Mouse (Mus musculus) spleen, postnatal 14 days (tissue): ENCODE measurements around the gene Birc5.

ENCODE experiments used
- DNase-seq, 2 experiments: peaks; one replicate each; pipeline ENCODE4 v3.0.0; 2021 to 2022; ENCODE audit warnings: low spot score in 2 of 2

Birc5 gene

GRCm38 (mm10) chr11:117855360-117855759 is 6.3 kb downstream of the Birc5 start:
- no peak for DNase-seq

DNA sequence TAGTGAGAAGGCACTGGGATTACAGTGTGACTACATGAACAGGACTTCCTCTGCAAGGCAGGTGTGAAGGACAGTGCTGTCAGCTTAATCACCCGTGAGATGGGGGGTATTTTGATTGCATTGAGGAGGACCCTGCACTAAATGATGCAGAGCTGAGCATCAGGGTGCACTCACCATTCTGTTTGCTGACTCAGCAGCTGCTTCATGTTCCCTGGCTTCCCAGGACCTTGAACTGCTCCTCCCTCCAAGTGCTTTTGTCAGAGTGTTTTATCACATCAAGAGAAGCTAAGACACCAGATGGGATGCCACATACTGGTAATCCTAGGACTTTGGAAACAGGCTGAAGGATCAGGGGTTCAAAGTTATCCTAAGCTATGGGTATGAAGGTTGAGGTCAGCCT is 6.9 kb downstream of the Birc5 start:
- DNase-seq = no peak

GRCm38 (mm10) chr11:117857462-117857861 is 8.4 kb downstream of the Birc5 start:
- DNase-seq = no peak

DNA sequence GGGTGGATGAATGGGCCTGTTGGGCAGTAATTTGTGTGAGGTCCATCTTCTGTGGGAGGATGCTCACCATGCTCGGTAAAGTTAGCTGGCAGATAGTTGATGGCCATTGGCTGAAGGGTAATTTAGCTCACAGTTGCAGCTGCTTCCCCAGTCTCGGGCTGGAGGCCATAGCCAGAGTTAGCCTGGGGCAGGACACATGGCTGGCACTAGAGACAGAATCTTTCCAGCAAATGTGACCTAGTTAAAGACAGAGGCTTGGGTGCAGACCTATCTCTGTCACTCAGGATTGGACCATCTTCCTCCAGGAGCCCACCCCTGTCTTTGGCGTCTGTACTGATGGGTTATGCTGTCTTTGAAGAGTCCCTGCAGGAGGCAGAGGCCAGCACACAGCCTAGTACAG is 9.3 kb downstream of the Birc5 start:
- no peak for DNase-seq

- DNase-seq = no peak
These were observed 11.6 kb downstream of the Birc5 start, which contains the start of gene Tmem235 for GRCm38 (mm10) chr11:117860601-117861000. Gene Tmem235, plus strand, starts transcription at chr11:117860752.

DNA sequence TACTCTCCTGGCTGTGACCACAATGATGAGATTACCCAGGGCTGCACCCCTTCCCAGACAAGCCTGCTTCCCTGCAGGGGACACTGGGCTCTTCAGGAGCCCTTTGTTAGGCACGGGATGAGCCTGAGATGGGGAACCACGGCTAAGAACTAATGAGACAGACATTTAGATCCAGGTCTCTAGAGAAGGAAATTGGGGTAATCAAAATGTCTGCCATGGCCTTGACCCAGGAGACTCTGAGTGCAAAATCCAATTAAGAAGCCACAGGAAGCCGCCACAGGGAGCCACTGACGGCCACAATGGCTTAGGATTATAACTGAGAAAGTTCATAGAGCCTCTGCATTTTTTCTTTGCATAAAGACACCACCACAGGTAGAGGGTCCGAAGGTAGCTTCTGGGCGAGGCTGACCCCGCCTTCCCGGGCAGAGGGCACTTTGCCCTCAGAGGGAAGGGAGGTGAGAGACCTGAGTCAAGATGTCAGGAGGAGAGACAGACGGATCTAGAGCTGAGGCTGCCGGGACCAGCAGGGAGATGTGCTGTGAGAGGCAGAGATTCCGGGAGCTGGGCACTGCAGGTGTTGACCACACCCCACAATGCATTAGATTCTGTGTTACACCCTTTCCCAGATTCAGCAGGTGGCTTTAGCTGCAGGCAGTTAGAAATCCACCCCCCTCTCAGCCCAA is 14.3 kb downstream of the Birc5 start:
- DNase-seq = no peak

DNA sequence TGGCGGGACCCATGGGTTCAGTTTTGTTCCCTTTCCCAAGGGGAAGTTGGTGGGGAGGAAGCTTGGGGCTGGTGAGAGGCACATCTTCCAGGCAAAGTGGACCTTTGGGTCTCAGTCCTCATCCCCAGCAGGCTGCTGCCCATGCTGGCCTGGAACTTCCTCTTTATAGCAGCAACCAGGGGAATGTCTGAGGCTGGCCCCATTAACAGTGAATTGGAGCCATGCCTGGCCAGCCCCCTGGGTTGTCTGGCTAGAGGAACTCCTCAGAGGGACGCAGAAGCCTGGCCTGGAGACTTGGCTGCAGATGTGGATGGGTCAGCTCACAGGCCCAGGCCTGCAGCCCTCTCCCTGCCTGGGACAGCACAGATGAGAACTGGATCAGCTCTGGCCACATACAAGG is 15.8 kb downstream of the Birc5 start:
- DNase-seq = no peak

DNA sequence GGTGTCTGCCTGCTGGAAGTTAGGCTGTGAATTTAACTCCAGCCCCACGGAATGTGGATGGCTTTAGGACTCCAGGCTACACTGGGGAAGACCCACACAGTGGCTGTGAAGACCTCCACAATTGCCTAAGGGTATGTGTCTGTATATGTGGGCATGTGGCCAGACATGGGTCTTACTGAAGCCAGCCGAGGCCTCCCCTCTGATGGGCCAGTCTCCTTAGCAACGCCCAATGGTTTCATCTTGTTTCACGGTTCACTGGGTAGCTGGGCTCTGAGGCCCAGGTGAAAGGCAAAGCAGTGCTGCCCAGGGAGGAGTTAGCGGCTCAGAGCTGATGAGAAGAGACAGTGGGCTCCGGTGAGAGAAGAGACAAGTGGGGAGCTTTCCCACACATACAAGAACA is 16.9 kb downstream of the Birc5 start:
- no peak for DNase-seq

GRCm38 (mm10) chr11:117870688-117871365 is 21.8 kb downstream of the Birc5 start:
- DNase-seq = peak; percentile 44 to 64

- no peak for DNase-seq
These were observed 22.3 kb downstream of the Birc5 start for GRCm38 (mm10) chr11:117871376-117871775.

GRCm38 (mm10) chr11:117871911-117872584 is 23.0 kb downstream of the Birc5 start:
- peak; percentile 38 to 39 for DNase-seq

DNA sequence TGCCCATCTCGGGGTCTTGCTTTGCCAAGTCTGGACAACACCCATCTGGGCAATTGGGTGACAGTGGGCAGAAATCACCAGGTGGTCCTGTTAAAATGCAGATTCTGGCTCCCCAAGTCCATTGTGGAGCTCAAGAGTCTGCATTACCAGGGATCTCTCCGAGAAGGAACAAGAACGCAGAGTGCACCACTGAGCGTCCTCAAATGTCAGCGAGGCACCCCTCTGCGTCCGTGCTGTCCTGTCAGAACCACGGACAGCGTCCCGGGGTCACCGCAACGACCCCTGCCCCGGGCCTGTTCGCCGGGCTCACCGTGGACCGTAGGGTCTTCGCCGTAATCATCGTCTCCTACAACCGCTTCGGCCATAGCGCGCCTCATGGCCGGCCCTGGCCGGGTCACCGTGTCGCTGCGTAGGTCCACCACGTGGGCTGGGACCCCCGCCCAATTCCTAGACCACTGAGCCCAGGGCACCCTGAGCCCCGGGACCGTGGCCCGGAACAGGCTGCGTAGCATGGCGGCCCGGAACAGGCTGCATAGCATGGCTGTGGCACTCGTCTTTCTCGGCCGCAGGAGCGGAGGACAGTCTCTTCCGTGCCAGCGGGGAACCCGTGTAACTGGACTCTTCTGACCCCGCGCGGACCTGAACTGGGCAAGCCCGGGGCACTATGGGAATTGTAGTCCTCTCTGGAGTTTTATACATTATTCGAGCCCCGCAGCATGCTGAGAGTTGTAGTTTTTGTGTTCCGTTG is 24.0 kb downstream of the Birc5 start, which contains the start of gene Tha1:
Tha1 (minus strand) TSS at position 621 of the 748 bp plus-strand sequence.
- DNase-seq = peak in 1 of 2 experiments; percentile 37

GRCm38 (mm10) chr11:117874419-117874818 is 25.4 kb downstream of the Birc5 start:
- DNase-seq = no peak

DNA sequence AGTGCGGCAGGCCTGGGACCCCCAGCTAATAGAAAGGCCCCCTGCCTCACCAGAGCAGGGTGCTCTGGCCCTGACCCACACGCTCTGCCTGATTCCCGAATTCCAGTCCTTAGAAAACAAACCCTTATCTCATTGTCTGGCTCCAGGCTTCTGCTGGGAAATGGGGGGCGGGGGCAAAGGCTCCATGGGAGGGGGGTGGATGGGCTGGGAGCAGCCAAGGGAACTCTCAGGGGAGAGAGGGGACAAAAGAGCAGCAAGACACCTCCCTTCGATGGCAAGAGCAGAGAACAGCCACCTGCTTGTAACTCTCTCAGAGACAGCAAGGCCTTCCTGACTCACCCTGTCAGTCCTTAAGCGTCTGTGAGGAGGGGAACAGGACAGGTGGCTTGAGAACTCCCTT is 26.6 kb downstream of the Birc5 start:
- no peak for DNase-seq

GRCm38 (mm10) chr11:117877917-117878745 is 29.1 kb downstream of the Birc5 start:
- DNase-seq = peak in 1 of 2 experiments; percentile 37

- peak in 1 of 2 experiments; percentile 36 for DNase-seq
These were observed 29.8 kb downstream of the Birc5 start for GRCm38 (mm10) chr11:117878892-117879291.

- DNase-seq = no peak
These were observed 30.6 kb downstream of the Birc5 start for GRCm38 (mm10) chr11:117879676-117880075.

DNA sequence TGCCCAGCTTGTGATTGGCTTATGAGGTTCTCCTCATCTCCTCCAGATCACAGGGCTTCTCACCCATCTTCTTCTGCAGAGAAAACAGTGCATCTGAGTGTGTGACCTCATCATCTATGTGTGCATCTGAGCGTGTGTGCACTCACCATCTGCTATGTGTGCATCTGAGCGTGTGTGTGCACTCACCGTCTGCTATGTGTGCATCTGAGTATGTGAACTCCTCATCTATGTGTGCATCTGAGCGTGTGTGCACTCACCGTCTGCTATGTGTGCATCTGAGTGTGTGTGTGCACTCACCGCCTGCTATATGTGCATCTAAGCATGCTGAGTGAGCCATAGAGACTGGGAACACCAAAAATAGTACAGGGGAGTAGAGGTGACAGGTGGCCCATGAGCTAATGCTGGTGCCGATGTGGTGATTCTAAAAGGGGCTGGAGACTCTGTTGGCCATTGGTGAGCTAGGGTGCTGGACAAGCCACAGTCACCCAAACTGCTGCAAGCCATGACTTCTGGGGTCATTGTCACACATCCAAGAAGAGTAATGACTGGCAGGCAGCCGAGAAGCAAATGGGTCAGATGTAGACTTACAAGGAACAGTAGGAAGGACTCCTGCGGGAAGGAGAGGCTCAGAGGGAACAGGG is 31.4 kb downstream of the Birc5 start:
- DNase-seq = no peak

- no peak for DNase-seq
These were observed 31.9 kb downstream of the Birc5 start for GRCm38 (mm10) chr11:117880977-117881358.

GRCm38 (mm10) chr11:117881787-117882186 is 32.7 kb downstream of the Birc5 start:
- no peak for DNase-seq

DNA sequence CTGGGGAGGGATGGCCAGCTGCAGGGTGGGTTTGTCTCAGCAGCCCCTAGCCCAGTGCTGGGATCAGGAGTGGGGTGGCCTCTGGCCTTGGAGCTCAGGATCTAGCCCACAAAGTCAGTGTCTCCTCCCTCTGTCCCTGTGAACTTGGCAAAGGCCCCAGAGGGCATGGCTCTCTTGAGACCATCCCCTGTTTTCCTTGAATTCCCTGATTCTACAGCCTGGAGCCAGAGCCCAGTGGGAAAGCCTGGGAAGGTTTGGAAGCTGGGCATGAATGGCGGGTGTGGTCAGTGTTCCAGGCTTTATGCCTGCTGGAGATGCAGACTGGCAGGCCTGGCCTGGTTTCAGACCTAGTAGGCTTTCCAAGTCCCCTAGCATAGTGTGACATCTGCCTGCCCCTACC is 33.2 kb downstream of the Birc5 start:
- DNase-seq = no peak
